Mouse (Mus musculus) C2C12 (cell line): ENCODE measurements around the gene Cryaa.

Source experiments
- CTCF ChIP-seq: IDR thresholded peaks from one replicate; pipeline ENCODE4 v1.5.1; 2011; ENCODE audit not compliant: control insufficient read depth, insufficient read depth, insufficient read length
- MYOD1 ChIP-seq: IDR thresholded peaks from one replicate; pipeline ENCODE4 v1.6.1; 2011; ENCODE audit warnings: low read depth; ENCODE audit not compliant: control insufficient read depth, insufficient read length
- USF1 ChIP-seq: IDR thresholded peaks from one replicate; pipeline ENCODE4 v1.6.1; 2011; ENCODE audit warnings: low read depth, mild to moderate bottlenecking, control low read depth, moderate library complexity

DNA sequence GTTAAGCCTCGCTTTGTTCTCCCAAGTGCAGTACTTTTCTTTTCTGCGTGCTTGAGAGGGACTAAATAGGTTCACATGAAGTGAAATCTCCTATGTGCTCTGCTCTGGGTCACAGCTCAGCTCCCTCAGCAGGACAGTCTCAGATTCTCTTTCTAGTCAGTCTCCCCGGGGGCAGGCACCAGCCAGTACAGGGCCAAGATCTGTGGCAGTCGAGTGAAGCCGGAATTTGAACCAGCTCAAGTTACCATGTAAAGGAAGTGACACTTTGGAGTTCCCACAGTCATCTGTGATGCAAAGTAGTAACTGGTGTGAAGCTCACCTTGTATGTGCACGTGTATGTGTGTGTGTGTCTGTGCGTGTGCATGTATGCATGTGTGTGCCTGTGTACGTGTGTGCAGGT, 32.8 kb downstream of the Cryaa start:
- TF ChIP-seq CTCF (no peak), MYOD1 (no peak), USF1 (no peak)
